Mouse (Mus musculus): ENCODE measurements around the gene Vax2.
A peak's percentile ranks its signal among the peaks of the same experiment; 100 is the strongest.

Gene Vax2

GRCm38 (mm10) chr6:83711725-83712475 lies 836 bp downstream of the Vax2 start:
- DNase-seq (ENCODE audit: low spot score): no peak

DNA sequence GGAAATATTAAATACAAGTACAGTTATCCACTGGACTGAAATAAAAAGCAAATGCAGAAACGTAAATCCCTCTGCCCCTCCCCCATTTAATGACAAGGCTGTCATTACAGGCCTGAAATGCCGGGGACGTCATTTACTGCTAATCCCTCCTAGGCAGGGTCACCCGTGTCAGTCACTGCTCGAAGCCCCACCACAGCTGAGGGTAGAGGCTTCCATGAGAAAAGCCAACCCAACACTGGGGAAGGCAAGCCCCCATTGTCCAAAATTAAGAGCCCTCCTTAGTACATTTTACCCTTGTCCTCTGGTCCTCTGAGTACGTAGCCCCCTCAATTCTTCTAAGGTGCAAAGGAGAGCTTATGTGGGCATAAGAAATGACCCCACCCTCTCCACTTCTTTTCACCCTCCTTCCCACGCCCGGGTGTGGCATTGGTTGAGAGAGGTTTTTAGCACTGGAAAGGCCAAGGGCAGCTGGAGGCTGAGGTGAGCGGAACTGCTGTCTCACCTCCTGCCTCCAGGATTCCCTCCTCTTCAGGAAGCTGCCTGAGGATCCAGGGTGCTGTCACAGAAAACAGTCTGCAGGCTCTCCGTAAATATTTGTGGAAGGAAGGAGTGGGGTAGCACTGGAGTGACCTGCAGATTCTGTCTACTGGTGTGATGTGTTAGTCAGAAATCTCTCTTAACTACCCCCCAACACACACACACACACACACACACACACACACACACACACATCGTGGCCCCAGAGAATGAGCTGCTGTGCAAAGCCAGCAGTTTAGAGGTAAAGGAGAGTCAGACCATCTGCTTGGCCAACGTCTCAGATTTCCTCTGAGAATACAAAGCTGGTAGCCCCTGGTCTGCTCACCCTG lies 2.4 kb downstream of the Vax2 start:
- no peak for DNase-seq (ENCODE audit: low spot score)

- DNase-seq (ENCODE audit: low spot score): no peak
Observed at GRCm38 (mm10) chr6:83714221-83715123, 3.4 kb downstream of the Vax2 start.

DNA sequence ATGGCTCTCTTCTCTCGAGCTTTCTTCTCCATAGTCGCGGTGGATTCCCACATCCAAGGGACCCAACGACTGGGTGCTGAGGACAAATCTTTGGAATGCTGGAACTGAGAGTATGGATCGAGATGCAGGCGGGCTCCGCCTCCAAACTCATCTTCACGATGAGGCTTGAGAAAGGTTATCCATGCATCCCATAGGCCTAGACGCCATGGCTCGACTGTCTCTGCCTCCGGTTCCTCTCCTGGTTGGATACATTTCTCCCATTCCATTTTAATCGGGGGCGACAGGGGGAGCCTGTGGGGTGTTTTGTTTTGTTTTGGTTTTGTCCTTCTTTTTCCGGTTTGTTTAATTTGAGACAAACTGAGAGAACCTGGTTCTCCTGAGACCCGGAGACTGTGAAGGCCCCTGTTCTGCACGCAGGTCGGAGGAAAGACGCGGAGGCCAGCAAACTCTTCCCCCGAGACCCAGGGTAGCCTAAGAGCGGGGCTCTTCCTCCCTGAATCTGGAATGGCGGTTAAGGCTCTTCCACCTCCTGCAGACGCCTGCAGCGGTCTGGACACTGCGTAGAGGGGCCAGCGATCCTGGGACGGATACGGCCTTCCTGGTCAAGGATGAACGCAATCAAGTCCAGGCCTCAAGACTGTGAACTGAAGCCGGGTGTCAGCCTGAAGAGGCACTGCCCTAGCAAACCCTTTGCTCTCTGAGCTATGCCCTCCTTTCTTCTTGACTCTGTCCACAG lies 4.6 kb downstream of the Vax2 start:
- DNase-seq (ENCODE audit: low spot score): no peak

GRCm38 (mm10) chr6:83717026-83717425 lies 6.0 kb downstream of the Vax2 start:
- DNase-seq (ENCODE audit: low spot score): no peak

DNA sequence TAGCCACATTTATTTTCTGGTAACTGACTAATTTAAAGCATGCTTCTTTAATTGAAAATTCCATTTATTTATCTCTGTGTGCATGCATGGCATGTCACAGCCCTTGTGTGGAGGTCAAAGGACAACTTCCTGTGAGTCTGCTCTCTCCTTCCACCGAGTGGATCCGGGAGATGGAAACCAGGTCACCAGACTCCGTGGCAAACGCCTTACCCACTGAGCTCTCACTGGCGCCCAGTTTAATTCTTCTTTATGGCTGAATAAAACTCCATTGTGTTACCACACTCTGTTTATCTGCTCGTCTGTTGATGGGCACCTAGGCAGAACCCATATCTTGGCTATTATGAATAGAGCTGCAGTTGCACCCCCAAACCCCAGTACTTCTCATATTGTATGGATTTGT lies 11.5 kb downstream of the Vax2 start:
- no peak for DNase-seq (ENCODE audit: low spot score)

- DNase-seq (ENCODE audit: low spot score): no peak
Observed at GRCm38 (mm10) chr6:83727178-83727577, 16.1 kb downstream of the Vax2 start.

- no peak for DNase-seq (ENCODE audit: low spot score)
Observed at GRCm38 (mm10) chr6:83728488-83728887, 17.4 kb downstream of the Vax2 start.

GRCm38 (mm10) chr6:83729350-83729970 lies 18.4 kb downstream of the Vax2 start:
- DNase-seq (ENCODE audit: low spot score): no peak

DNA sequence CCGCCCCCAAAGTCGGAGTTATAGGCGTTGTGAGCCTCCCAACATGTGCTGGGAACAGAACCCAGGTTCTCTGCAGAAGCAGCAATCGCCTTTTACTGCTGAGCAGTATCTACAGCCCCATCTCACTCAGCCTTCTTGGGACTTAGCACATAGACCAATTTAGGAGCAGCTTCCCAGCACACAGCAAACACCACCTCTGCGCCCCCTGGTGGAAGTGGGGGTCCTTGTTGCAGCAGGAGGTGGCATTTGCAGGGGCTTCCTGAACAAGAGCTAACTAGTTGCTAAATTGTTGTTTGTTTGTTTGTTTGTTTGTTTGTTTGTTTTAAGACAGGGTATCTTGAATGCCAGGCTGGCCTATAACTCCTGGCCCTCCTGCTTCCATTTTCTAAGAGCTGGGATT lies 20.1 kb downstream of the Vax2 start:
- peak; percentile 89 for DNase-seq (ENCODE audit: low spot score)

- peak; percentile 60 for DNase-seq (ENCODE audit: low spot score)
Observed at GRCm38 (mm10) chr6:83737311-83737710, 26.2 kb downstream of the Vax2 start.

GRCm38 (mm10) chr6:83738596-83738995 lies 27.5 kb downstream of the Vax2 start:
- DNase-seq (ENCODE audit: low spot score): no peak

DNA sequence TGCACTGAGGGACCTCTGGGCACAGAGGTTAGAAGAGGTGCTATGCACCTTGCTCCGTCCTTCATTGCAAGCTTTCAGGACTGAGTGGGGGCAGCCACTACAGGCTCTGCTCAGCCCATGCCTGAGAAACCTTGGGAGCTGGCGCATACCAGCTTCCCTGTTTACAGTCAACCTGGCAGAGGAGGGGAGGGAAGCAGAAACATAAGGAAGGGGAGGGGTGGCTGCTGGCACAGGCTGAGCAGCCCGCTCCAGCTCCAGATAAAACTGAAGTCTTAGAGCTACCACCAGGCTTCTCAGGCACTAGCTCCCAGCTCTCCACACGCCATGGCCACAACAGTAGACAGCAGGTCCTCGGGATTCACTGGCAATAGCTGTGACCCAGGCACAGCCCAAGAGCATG lies 31.7 kb downstream of the Vax2 start, which contains the start of gene Atp6v1b1:
Gene Atp6v1b1 (plus strand): TSS at position 230 of the 400 bp plus-strand sequence.
- no peak for DNase-seq (ENCODE audit: low spot score)

DNA sequence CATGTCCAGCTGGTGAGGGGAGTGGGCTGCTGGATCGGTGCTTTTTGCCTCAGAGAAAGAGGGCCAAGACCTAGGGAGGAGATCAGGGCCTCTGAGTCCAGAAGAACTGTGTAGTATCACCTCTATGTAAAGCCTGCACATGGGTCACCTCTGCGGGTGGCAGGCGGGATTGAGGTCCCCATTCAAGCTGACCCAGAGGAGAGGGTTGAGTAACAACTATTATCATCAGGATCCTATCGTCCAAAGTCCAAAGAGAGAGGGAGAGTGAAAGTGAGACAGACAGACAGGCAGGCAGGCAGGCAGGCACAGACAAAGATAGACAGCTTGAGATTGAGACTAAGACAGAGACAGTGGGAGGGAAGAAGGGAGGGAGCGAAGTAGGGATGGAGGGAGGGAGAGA lies 32.1 kb downstream of the Vax2 start:
- DNase-seq (ENCODE audit: low spot score): no peak

GRCm38 (mm10) chr6:83744126-83744525 lies 33.1 kb downstream of the Vax2 start:
- DNase-seq (ENCODE audit: low spot score): no peak

- DNase-seq (ENCODE audit: low spot score): no peak
Observed at GRCm38 (mm10) chr6:83744557-83744956, 33.5 kb downstream of the Vax2 start.

DNA sequence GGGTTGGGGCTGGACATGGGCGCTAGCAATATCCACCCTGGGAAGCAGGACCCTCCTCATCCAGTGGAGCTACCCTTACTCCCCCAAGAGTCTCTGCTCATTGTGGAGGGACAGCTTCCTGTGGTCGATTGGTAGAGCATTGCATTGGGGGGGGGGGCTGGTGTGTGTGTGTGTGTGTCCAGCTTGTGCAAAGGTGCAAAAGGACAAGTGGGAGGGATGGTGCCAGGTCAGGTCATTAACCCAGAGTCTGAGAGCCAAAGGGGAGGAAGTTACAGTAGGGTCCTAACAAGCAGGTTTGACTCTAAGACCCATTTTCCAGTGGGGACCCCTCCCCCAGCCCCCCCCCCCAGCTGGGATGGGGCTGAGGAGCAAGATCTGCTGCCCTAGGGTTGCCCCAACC lies 34.4 kb downstream of the Vax2 start:
- no peak for DNase-seq (ENCODE audit: low spot score)

DNA sequence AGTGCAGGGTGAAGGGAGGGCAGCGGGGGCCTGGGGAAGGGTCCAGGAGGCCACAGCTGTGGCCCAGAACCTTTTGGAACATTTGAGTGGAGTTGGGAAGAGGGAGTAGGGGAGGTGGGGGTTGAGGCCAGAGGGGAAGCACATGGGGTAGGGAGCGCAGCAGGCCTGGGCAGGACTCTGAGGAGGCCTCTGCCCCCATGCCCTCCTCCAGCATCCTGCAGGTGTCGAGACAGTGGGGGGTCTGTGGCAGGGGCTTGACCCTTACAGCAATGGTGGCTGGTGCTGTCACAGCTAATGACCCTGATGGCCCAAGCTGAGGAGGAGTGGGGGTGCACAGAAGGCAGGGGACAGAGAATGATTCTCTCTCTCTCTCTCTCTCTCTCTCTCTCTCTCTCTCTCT lies 38.2 kb downstream of the Vax2 start:
- no peak for DNase-seq (ENCODE audit: low spot score)

DNA sequence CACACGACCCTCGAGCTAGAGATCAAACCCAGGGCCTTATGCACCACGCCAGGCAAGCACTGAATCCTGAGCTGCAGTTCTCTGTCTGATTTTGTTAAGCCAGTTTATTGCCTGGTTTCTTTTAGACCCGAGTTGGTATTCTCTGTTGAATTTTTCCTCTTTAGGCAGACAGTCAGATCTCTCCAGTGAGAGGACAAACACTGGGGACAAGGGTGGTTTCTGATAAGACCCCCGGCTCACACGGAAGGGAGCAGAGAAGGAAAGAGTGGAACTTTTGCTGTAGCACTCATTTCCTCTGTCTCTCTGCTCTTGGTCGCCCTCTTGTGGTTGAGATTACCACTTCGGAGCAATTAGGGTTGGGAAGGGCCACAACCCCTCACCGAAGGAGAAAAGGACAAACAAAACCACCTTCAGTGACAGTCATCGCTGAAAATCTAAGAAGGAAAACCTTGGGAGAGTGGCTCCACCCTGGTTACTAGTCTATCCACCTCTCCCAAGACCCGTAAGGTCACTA lies 39.2 kb downstream of the Vax2 start:
- peak; percentile 87 for DNase-seq (ENCODE audit: low spot score)

- DNase-seq (ENCODE audit: low spot score): no peak
Observed at GRCm38 (mm10) chr6:83756051-83756450, 45.0 kb downstream of the Vax2 start.

- DNase-seq (ENCODE audit: low spot score): no peak
Observed at GRCm38 (mm10) chr6:83762344-83762743, 51.3 kb downstream of the Vax2 start, which contains the start of gene Ankrd53. Gene Ankrd53, plus strand, starts transcription at chr6:83762644.
